Mouse (Mus musculus) thymus, adult 2 months (tissue): ENCODE results near the gene Tmem161b. TPM values are rescaled to one million over a fixed set of nuclear protein-coding genes. Genes with fewer than 3 reads are reported as not detected.
"Not testable (repeated sequence)": the region's sequence is repeated elsewhere in the genome, so short reads cannot be mapped to it uniquely, and the experiment has no call there.

Source experiments
- DNase-seq: peaks from one replicate; pipeline ENCODE4 v3.0.0; 2021
- H3K27ac ChIP-seq: fragments of 200-500 bp; 2 replicates; pipeline ENCODE4 v1.5.1; 2012; ENCODE audit warnings: low read length, control low read depth; ENCODE audit not compliant: control insufficient read depth, insufficient read depth
- H3K27me3 ChIP-seq: fragments of 200-500 bp; 2 replicates; pipeline ENCODE4 v1.6.1; 2012; ENCODE audit warnings: mild to moderate bottlenecking, low read length, moderate library complexity, mixed read lengths; ENCODE audit not compliant: control insufficient read depth, insufficient read depth
- H3K36me3 ChIP-seq: fragments of 200-500 bp; 2 replicates; pipeline ENCODE4 v1.6.1; 2012; ENCODE audit warnings: mild to moderate bottlenecking, low read length, moderate library complexity; ENCODE audit not compliant: control insufficient read depth, insufficient read depth
- H3K4me1 ChIP-seq: fragments of 200-500 bp; replicated peaks from 2 replicates; pipeline ENCODE4 v1.6.1; 2012; ENCODE audit warnings: low read length; ENCODE audit not compliant: control insufficient read depth, insufficient read depth
- H3K4me3 ChIP-seq: fragments of 200-500 bp; 2 replicates; pipeline ENCODE4 v1.5.1; 2012; ENCODE audit warnings: mild to moderate bottlenecking, low read length, control low read depth, moderate library complexity; ENCODE audit not compliant: control insufficient read depth, insufficient read depth
- CTCF ChIP-seq: fragments of 200-500 bp; IDR thresholded peaks from 2 replicates; pipeline ENCODE4 v1.5.1; 2012; ENCODE audit warnings: mild to moderate bottlenecking, control low read depth, low read length, moderate library complexity, borderline replicate concordance; ENCODE audit not compliant: control insufficient read depth, poor library complexity, insufficient read depth; ENCODE audit errors: extremely low read depth
- POLR2A ChIP-seq: fragments of 200-500 bp; IDR thresholded peaks from 2 replicates; pipeline ENCODE4 v1.6.1; 2012; ENCODE audit warnings: mild to moderate bottlenecking, low read length, control low read depth, moderate library complexity; ENCODE audit not compliant: control insufficient read depth, poor library complexity, insufficient read depth; ENCODE audit errors: extremely low read depth
- WGBS: fragments of 180-500 bp; shearing (Covaris S2); methylation state at CpG from one replicate; pipeline ENCODE4 v1.1.7; 2018; 5-methylcytosine and 5-hydroxymethylcytosine counted together
- polyA plus RNA-seq: library from polyadenylated mRNA; depleted of rRNA; stranded (reverse); fragments of >200 nt; gene quantifications from 2 replicates; pipeline ENCODE4 v1.2.3, GENCODE M21; 2012

Gene Tmem161b
- polyA plus RNA-seq, 1 experiment: 8.2 TPM

- no peak for TF ChIP-seq POLR2A
- no peak for TF ChIP-seq CTCF
- H3K27ac ChIP-seq: no peak overlapping the region
- H3K27me3 ChIP-seq: no peaks in the 10 kb centered on the region
- no peaks in the 10 kb centered on the region for H3K4me1 ChIP-seq
- H3K4me3 ChIP-seq: no peak overlapping the region
- H3K36me3 ChIP-seq: no peaks in the 10 kb centered on the region
- DNase-seq: no peak
Measured at GRCm38 (mm10) chr13:84238184-84238583, 16.1 kb downstream of the Tmem161b start.

GRCm38 (mm10) chr13:84248065-84248464 is 26.0 kb downstream of the Tmem161b start:
- 95% methylated on average over 3 of the region's 3 CpGs for WGBS
- Histone ChIP-seq H3K4me3 (no peak overlapping the region), H3K36me3 (no peaks in the 10 kb centered on the region), H3K27ac (no peak overlapping the region), H3K27me3 (no peaks in the 10 kb centered on the region), H3K4me1 (no peaks in the 10 kb centered on the region)
- TF ChIP-seq CTCF: no peak
- DNase-seq: no peak

- TF ChIP-seq POLR2A (no peak), CTCF (no peak)
- no peaks in the 10 kb centered on the region for H3K36me3 ChIP-seq
- no peaks in the 10 kb centered on the region for H3K4me1 ChIP-seq
- 95% methylated on average over 5 of the region's 5 CpGs for WGBS
- no peak overlapping the region for H3K4me3 ChIP-seq
- no peaks in the 10 kb centered on the region for H3K27me3 ChIP-seq
- no peak overlapping the region for H3K27ac ChIP-seq
- no peak for DNase-seq
Measured at GRCm38 (mm10) chr13:84251295-84251694, 29.2 kb downstream of the Tmem161b start.

- 95% methylated on average over 1 of the region's 1 CpGs for whole genome bisulfite sequencing
- Histone ChIP-seq H3K36me3 (no peaks in the 10 kb centered on the region), H3K4me1 (no peaks in the 10 kb centered on the region), H3K27ac (no peak overlapping the region), H3K4me3 (no peak overlapping the region), H3K27me3 (no peaks in the 10 kb centered on the region)
- TF ChIP-seq CTCF (no peak), POLR2A (no peak)
- no peak for DNase-seq
Measured at GRCm38 (mm10) chr13:84255047-84255446, 33.0 kb downstream of the Tmem161b start.

GRCm38 (mm10) chr13:84264418-84264817 is 42.3 kb downstream of the Tmem161b start:
- not testable (repeated sequence) for H3K36me3 ChIP-seq, H3K4me3 ChIP-seq, DNase-seq, H3K4me1 ChIP-seq, H3K27ac ChIP-seq, H3K27me3 ChIP-seq
- 96% methylated on average over 1 of the region's 1 CpGs for WGBS

- H3K4me3 ChIP-seq: no peak overlapping the region
- H3K27me3 ChIP-seq: no peaks in the 10 kb centered on the region
- 97% methylated on average over 5 of the region's 5 CpGs for WGBS
- no peak overlapping the region for H3K27ac ChIP-seq
- H3K4me1 ChIP-seq: no peaks in the 10 kb centered on the region
- TF ChIP-seq CTCF (no peak), POLR2A (no peak)
- DNase-seq: no peak
- H3K36me3 ChIP-seq: no peaks in the 10 kb centered on the region
Measured at GRCm38 (mm10) chr13:84276246-84276645, 54.1 kb downstream of the Tmem161b start.

GRCm38 (mm10) chr13:84280352-84280751 is 58.3 kb downstream of the Tmem161b start:
- no peak overlapping the region for H3K27ac ChIP-seq
- H3K27me3 ChIP-seq: no peaks in the 10 kb centered on the region
- H3K4me3 ChIP-seq: no peak overlapping the region
- DNase-seq: no peak
- H3K4me1 ChIP-seq: no peaks in the 10 kb centered on the region
- WGBS: 94% methylated on average over 4 of the region's 4 CpGs
- no peaks in the 10 kb centered on the region for H3K36me3 ChIP-seq
- TF ChIP-seq POLR2A: no peak
- TF ChIP-seq CTCF: no peak
